Mouse (Mus musculus) cerebellum, postnatal 14 days (tissue): ENCODE data around the gene Zc3hav1l.

ENCODE experiments used
- DNase-seq, 2 experiments: peaks; one replicate each; pipeline ENCODE4 v3.0.0; 2021; ENCODE audit warnings: mixed read lengths in 2 of 2

Zc3hav1l gene

DNA sequence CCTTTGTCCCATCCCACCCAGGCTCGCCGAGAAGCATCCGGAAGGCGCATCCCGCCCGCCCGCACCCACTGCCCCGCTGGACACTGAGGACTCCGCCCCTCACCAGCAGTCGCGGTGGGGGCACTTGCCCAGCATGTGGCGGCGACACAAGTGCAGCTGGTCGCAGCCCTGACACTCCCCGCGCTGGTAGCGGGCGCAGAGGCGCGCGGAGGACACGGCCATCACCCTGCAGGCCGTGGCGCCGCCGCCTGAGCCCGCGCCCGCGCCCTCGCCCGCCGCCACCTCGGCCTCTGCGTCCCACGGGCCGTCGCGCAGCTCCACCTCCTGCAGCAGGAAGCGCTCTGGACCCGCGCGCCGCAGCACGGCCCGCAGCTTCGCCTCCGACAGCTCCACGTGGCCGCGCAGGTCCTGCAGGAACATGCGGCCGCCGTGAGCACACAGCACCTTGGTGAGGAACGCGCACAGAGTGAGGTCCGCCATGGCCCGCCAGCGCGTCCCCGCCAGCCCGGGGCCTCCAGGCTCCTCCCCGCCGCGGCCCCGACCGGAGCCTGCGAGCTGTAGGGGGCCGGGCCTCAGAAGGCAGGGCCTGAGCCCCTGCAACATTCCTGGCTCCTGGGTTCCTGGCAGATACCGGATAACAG, at the start of gene Zc3hav1l:
Gene Zc3hav1l (minus strand): TSS at position 499 of the 641 bp plus-strand sequence.
- DNase-seq: peak; percentile 67 to 76

DNA sequence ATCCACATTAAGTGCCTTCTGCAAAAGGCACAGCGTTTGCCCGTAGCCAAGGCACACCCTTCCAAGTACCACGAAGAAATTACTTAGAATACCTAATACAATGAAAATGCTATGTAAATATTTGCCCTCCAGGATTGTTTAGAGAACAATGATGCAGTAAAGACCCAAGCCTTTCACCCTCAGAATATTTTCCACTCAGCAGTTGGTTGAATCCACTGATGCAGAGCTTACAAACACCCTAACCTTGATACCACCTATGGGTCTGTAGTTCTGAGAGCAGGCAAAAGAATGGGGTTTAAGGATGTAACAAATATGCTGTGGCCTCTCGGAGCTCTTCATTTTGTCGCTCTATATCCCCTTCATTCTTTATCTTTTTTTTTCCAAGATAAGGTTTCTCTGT, 48.8 kb upstream of the Zc3hav1l start:
- no peak for DNase-seq

DNA sequence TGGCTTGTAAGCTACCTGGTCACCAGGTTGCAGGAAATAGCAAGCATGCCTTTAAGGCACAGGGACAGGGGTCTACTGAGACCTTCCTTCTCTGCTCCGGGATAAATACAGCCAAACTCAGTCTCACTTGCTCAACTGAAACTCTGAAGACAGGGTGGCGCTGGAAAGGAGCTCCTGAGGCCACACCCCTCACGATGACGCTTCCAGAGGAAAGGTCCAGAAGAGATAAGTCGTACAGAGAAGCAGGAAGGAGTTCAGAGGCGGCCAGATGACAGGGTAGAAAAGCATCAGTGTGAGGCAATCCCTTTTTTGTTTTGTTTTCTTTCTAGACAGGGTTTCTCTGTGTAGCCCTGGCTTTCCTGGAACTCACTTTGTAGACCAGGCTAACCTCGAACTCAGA, 46.7 kb upstream of the Zc3hav1l start:
- no peak for DNase-seq

DNA sequence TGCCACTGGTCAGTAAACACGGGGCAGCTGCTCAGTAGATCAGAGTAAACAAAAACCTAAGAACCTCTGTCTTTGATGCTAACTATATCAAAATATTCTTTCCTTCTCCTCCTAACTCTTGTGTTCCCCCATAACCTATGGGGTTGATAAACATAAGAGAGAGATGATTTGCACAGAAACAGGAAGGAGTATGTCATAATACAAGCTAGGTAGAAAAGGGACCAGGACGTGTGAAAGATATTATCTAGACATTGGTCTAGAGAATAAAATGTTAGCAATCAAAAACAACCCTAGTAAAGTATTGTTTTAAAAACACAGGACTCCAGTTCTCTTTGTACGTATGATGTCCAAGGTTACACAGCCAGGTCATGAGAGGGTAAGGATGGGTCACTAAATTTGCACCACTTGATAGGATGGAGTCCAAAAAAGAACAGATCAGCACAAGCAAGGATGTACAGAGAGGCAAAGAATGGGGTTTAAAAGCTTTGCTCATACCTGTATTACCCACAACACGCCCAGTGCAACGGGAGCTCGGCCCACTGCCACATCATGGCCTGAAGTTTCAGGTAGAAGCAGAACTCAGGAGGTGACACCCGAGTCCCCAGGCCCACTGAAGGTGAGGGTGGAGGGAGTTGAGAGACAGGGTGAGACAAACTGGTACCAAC, 45.1 kb upstream of the Zc3hav1l start:
- DNase-seq: no peak

DNA sequence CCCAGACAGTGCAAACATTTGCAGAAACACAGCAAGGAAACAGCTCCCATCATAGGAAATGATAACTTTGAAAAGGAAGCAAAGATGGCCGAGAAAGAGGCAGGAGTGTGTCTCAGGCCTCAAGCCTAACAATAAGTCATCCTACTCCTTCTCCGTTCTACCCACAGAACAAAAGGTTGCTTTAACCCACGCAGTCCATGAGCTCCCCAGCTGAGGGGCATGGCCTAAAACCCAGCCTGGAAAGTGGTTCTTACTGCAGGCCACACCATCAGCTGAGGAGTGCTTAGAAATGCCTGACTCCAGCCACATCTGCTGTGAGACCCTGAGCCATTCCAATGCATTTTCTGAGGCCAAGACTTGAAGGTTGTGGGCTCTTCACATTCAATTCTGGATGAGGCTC, 44.5 kb upstream of the Zc3hav1l start:
- no peak for DNase-seq

DNA sequence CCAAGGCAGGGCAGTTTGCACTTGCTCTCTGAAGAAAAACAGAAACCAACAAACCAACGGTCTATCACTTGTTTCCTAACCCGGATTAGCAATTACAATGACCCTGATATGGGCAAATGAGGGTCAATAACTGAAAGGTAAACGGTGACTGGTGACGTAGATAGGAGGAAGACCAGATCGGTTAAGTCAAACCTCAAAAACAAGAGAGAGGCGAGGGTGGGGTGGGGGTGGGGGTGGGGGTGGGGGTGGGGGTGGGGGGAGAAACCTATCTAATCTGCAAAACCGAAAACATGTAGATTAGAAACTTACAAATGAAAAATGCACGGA, 43.6 kb upstream of the Zc3hav1l start:
- DNase-seq: no peak

DNA sequence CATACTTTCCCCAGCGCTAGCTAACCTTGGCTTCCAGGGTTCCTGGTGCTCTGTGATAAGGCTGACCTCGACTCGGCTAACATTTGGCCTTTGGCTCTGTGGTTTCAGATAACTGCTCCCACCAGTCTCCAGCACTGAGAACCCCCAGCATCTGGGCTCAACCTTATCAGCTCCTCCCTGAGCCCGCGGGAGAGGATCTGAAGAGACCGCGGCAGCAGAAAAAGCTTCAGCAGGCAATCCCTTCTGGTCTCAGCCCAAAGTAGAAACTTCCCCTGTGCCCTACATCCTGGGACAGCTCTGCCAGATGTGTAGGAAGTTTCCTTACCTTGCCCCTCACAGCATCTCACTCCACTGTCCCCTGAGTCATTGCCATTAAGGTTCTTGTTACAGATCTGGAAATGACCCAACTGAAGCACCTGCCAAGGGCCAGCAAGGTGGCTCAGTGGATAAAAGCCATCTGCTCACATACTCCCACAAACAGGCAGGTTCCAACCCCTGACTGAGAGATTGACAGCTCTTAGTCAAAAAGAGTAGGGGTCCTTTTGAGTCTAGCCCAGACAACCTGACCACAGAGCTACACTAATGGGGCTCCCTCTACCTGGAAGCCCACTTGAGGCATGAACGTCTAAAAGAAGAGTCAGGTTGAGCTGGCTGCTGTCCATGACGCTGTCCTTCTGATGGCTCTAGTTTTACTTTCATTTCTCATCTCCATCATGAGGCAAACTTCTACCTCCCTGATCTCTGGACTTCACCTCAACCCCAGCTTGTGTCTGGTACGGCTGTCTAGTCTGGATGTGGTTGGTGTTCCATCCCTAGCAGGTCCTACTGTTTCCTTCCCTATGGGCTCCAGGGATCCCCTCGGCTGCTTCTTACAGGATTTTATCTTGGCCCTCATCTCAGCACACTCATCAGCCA, 42.9 kb upstream of the Zc3hav1l start:
- peak; percentile 58 to 73 for DNase-seq

DNA sequence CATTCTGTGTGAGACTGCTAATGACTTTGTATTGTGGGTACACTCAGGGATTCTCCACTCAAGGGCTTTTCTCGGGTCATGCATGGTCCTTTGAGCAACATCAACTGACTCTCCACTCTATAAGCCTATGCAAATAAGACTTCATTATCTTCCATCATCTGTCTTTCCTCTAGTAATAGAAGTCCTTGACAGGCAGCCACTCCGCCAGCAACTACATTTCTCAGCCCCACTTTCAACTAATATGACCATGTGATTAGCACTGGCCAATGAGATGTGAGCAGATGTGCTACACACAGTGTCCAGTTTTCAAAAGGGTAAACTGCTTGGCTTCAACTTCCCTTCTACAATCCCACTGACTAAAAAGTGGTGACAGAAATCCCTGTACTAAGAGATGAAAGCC, 40.0 kb upstream of the Zc3hav1l start:
- no peak for DNase-seq

DNA sequence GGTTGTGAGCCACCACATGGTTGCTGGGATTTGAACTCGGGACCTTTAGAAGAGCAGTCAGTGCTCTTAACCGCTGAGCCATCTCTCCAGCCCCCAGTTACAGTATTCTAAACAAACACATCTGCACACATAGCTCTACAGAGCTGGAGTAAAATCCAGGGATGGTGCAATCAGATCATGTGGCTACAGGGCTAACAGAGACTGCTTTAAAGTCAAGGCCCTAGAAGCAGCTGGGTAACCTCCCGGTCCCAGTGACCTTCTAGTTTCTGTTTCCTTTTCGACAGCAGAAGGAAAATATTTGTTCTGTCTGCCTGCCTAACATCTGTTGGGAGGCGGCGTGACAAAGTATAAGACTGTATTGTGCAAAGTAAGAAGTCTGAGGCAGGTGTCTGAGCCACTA, 38.9 kb upstream of the Zc3hav1l start:
- DNase-seq: no peak

DNA sequence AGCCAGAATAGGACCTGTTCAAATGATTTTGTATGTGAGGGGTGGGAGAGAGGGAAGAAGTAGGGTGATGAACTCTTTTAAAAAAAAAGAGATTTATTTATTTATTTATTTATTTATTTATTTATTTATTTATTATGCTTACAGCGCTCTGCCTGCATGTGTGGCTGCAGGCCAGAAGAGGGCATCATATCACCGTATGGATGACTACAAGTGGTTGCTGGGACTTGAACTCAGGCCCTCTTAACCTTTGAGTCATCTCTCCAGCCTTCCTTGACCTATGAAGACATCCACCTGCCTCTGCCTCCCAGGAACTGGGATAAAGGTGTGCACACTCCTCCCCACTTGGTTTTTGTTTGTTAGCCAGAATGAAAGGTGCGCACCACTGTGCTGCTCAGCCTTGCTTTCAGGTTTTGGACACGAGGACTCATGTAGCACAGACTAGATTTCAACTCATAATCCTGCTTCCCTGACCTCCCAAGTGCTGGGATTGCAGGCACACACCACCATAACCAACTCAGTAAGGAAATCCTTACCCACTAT, 38.2 kb upstream of the Zc3hav1l start:
- DNase-seq: no peak

DNA sequence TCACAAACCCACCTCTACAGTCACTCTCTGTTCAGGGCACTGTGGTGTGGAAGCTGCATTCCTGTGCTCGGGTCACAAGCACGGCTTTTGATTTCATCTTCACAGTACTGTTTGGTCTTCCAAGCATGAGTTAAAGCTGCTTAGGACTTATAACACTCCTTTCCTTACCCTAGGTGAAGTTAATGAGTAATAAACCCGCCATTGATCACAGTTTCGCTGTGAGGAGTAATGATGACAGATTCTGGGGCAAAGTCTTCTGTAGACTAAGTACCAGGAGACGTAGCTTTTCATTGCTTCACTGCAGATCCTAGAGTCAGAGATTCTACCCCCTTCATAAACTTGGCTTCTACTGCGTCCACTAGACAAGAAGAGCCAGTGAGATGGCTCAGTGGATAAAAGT, 36.2 kb upstream of the Zc3hav1l start:
- DNase-seq: no peak

DNA sequence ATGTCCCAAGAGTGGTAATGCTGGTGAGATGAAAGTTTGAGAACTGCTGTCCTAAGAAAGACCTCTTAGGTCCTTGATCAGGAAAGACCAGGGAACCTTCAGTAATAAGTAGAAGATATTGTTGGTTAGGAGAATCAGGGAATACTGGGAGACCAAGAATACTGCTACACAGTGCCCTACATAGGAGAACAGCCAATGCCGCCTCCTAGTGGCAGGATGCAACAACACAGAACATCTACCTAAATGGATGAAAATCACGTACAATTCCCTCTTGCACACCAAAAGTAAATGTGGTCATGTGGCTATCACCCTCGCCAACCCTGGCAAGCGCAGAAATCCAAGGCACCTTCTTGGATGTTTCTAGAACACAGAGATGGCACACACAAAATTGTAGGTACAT, 27.5 kb upstream of the Zc3hav1l start:
- DNase-seq: peak; percentile 71 to 78

DNA sequence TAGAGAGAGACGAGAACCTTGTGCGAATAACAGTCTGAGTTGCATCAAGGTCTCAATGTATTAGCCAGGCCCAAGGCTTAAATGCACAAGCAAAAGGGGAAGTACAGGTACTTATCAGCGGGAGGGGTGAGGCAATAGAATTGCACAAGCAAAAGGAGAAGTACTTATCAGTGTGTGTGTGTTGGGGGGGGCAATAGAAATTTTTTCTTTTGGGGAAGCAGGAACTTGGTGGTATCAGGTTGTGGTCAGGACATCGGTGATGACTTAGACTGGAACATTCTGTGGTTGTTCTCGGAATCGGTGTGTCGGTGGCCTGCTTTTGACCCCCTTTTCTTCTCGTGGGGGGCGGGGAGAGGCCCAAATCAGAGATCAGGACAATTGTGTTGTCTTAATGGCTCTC, 21.6 kb upstream of the Zc3hav1l start:
- DNase-seq: no peak

DNA sequence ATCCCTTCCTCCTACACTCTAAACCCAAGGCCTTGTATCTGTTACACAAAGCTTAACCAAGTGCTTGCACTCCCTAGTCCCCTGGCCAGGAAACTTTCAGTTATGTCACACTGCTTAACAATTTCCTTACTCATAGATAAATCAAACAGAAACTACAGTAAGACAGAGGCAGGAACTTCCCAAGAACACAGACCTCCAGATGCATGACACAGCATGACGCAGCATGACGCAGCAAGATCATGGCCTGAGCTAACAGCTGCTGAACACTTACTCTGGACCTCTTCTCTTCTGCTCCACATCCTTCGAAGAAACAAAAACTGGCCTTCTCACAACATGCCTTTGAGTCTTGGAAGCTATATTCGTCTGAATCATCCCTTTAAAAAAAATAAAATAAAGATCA, 17.0 kb upstream of the Zc3hav1l start:
- DNase-seq: no peak

DNA sequence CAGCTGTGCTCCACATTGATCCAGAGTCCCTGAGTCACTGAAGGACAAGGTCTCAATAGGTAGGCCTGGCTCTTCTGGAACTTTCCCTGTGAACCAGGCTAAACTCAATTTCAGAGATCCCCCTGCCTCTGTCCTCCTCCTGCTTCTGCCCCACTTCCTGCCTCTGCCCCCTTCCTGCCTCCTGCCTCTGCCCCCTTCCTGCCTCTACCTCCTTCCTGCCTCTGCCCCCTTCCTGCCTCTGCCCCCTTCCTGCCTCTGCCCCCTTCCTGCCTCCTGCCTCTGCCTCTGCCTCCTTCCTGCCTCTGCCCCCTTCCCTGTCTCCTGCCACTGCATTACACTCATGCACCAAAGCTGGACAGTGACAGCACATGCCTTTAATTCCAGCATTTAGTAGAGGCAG, 10.7 kb upstream of the Zc3hav1l start:
- DNase-seq: no peak

DNA sequence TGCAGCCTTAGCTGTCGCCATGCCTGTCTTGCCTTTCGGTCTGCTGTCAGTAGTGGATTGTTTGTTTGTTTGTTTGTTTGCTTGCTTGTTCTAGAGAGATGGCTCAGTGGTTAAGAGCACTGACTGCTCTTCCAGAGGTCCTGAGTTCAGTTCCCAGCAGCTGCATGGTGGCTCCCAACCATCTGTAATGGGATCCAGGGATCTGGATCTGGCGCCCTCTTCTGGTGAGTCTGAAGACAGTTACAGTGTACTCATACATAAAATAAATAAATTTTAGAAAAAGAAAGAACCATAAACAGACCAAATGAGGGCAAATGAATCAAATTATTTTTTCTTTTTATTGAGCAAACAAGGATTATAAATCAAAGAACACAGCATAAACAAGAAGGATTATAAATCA, 5.9 kb upstream of the Zc3hav1l start:
- peak in 1 of 2 experiments; percentile 9 for DNase-seq

DNA sequence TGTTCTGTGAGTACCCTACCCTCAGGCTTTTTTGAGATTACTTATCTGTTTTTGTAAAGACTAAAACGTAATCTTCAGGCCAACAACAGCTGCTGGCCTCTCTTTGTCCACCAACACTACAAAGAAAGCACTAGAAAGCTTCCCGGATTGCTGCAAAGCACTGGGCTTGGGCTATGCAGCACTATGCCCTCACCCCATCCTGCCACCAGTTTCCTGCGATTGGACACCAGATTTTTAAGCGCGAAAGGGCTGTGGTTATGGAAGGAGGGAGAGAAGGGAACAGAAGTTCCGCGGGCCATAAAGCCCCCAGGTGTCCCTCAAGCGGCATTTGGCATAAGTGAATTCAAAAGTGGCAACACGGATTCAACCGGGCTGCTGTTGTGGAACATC, 818 bp downstream of the Zc3hav1l start:
- peak; percentile 22 to 28 for DNase-seq

DNA sequence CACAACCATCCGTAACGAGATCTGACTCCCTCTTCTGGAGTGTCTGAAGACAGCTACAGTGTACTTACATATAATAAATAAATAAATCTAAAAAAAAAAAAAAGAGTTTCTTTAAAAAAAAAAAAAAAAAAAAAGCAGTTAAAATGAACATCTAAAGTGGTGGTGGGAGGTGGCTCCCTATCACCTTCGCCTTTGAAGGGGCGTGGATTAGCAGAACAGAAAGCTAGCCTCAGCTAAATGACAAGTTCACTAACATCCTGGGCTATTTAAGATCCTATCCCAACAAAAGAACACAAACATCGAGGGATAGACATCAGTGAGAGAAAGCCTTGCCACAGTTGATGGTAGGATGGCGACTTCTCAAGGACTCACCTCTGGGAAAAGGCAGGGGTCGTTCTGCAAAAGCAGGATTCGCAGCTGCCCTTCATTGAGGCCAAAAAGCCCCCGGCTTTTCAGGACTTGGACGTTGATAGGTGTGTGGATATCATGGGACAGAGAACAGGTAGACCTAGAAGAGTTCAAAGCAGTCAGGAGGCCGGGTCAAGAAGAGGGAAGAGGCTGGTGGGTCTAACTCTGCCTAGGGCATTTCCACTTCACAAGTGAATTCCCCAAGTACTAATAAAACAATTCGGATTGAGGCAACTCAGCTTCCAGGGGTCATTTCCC, 1.3 kb downstream of the Zc3hav1l start:
- DNase-seq: no peak

DNA sequence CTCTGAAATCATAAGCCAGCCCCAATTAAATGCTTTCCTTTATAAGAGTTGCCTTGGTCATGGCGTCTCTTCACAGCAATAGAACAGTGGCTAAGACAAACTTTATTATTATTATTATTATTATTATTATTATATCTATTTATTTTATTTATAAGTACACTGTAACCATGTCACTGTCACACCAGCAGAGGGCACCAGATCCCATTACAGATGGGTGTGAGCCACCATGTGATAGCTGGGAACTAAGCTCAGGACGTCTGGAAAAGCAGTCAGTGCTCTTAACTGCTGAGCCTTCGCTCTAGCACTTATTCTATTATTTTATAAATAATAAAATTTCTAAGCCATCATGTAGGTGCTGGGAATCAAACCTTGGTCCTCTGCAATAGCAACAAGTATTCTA, 5.4 kb downstream of the Zc3hav1l start:
- no peak for DNase-seq

DNA sequence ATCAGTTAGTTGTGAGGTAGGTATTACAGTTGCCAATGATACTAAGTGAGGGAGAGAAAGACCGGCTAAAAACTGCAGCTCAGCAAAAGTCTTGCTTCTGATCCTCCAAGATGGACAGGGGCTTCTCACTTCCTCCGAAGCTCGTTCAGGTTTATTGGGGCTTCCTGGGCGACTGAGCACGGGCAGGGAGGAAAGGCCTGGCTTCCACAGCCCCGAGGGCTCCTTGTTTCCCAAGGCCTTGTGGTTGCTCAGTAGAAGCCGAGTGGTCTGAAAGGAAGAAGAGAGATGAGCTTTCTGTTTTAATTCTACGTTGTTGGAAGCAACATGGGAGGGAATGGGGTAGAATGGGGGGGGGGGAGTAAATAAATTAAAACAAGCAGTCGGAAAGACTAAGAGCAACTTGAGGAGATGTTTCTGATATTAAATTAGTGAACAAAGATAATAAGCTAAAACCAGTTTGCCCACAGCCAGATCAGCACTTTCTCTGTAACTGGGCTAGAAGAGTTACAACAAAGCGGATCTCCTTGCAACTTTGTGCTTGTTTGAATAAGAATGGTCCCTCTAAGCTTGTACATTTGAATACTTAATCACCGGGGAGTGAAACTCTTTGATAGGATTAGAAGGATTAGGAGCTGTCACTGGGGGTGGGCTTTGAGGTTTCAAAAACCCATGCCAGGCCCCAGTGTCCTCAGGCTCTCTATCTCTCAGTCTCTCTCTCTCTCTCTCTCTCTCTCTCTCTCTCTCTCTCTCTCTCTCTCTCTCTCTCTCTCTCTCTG, 6.0 kb downstream of the Zc3hav1l start:
- DNase-seq: no peak

DNA sequence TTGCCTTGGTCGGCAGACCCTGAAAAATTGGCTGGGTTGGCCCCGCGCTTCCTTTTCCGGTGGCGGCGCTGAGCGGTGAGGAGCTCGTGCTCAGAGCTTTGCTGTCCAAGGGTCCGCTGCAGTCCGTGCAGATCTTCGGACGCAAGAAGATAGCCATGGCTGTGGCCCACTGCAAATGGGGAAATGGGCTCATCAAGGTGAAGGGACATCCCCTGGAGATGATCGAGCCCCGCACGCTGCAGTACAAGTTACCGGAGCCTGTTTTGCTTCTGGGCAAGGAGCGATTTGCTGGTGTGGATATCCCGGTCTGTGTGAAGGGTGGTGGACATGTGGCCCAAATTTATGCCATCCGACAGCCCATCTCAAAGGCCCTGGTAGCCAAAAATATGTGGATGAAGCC, 14.6 kb downstream of the Zc3hav1l start:
- no peak for DNase-seq

DNA sequence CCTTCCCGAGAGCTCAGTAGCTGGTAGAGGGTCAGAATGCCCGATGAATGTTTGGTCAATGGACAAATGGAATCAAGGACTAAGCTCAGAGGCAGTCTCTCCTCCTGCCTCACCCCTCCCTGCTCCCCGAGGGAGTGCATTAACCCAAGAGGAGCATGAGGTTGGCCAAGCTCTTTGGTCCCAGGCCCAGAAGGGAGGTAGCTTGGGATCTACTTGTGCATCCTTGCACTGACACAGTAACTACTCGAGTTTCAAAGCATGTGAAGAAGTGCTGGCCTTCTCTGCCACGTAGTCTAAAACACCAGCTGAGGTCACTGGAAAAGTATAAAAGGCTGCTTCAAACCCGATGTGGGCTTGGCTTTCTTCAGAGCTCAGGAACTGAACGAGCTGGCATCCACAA, 34.6 kb downstream of the Zc3hav1l start:
- no peak for DNase-seq
